Mouse (Mus musculus) mouse embryonic stem cell (cell line): ENCODE measurements around the gene Rimbp2.

Source experiments
- in situ Hi-C, 2 experiments: fragments of 300-500 bp; cut with MboI; formaldehyde crosslinking; loops; 1 replicate in 1 of 2; 3 replicates in 1 of 2; pipeline ENCODE4 v1.14.3; 2019 to 2020; ENCODE audit warnings: low sequenced_read_pairs in 2 of 2, low pct_unique_long_range_greater_than_20kb in 1 of 2, mixed read lengths in 1 of 2; ENCODE audit not compliant: unreplicated experiment in 1 of 2

Rimbp2 gene

DNA sequence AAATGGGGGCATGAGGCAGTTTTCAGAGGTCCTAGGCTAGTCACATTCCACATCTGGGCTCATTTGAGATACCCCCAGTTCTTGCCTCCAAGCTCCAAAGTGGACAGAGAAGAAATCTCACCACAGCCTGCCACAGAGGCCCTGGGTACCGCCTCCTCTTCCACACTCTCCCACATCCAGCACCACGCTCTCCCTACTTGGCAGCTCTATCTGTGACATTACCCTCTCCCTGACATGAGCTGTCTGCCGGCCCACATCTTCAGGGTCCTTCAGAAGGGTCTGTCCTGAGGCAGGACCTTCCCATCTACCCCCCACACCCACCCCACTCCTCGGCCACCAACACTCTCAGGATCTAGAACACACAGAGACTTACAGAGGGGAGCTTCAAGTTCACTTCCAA lies 1.8 kb downstream of the Rimbp2 start:
- in situ Hi-C loops, result loop anchor here in 1 of 2 experiments (25.0 kb wide), 1 partner anchor 139 kb away; no protein-coding TSS in a partner anchor

GRCm38 (mm10) chr5:128947093-128947492 lies 6.2 kb downstream of the Rimbp2 start:
- in situ Hi-C loops, result no loop called here

- in situ Hi-C loops, result no loop called here
Measured at GRCm38 (mm10) chr5:128940436-128940835, 12.8 kb downstream of the Rimbp2 start.

DNA sequence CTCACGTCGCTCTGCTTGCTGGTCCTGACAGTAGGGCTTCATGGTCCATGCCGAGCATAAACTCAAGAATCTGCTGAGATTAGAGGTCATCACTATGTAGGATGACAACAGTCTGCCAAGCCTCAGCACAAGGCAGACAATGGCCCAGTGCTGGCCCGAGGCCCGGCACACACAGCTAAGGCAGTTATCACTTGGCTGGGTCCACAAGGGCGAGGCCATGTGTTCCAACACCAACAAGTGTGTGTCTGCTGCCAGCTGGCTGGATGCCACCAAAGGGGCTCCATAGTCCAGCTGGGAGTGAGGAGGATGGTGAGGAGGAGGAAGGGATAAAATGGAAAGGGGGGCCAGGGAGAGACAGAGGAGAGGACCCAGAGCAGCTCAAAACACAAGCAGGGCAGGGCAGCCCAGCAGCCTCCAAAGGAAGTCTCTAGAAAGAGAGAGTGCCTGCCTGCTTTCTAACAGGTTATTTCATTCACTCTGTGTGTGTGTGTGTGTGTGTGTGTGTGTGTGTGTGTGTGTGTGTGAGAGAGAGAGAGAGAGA lies 17.9 kb downstream of the Rimbp2 start:
- in situ Hi-C loops, result loop anchor here in 1 of 2 experiments (10.0 kb wide), 1 partner anchor 111 kb away; no protein-coding TSS in a partner anchor

GRCm38 (mm10) chr5:128932776-128933175 lies 20.5 kb downstream of the Rimbp2 start:
- in situ Hi-C loops, result loop anchor here in 1 of 2 experiments (10.0 kb wide), 1 partner anchor 108 kb away; no protein-coding TSS in a partner anchor

DNA sequence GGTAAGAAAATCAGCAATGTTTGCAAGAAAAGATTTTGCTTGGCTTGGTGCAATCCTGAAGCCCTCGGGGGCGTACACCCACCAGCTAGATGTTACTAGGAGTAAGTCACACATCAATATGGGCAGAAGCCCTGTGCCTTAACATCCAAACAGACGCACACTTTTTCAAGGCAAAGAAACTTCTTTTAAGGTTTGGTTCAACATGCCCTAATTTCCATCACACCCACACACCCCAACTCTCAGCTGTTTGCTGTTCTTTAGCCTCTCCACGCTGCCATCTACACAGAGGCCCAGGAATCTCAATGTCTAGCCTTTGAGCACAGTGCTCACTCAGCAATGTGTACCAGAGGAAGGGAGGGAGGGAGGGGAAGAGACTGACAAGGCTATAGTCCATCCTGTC lies 28.2 kb downstream of the Rimbp2 start:
- in situ Hi-C loops, result no loop called here

DNA sequence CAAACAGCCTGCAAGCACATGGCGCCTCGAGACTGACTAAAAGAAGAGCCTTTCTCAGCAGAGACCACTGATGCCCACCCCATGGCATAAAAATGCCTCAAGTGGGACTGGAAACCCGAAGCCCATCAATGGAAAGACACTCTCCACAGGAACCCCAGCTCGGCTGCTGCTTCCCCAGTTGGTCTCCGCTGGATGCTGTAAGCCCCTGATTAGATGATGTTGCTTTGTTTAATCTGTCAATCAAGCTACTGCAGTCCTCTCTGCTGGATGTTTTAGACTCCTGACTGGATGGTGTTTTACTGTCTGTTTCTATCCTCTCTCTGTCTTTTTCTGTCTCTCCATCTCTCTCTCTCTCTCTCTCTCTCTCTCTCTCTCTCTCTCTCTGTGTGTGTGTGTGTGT lies 33.2 kb downstream of the Rimbp2 start:
- in situ Hi-C loops, result no loop called here

- in situ Hi-C loops, result no loop called here
Measured at GRCm38 (mm10) chr5:128917116-128917959, 35.9 kb downstream of the Rimbp2 start.

- in situ Hi-C loops, result no loop called here
Measured at GRCm38 (mm10) chr5:128913820-128914219, 39.5 kb downstream of the Rimbp2 start.

DNA sequence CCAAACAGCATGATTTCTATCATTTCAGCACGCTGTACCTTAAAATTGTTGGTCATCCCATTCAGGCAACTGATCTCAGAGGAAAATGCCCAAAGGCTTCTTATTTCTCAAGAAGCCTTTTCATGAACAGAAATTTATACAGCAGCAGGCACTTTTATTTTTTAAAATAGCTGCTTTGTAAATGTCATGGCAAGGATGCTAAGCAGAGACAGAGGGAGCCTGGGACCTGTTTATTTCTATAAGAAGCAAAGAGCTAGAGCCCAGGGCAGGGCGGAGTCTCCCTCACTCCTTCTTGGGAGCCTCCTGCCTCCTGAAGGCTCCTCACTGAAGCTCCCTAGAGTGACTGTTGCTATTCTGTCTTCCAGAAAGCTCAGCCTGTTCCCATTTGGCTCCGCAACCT lies 40.9 kb downstream of the Rimbp2 start:
- in situ Hi-C loops, result no loop called here

GRCm38 (mm10) chr5:128911593-128911992 lies 41.7 kb downstream of the Rimbp2 start:
- in situ Hi-C loops, result no loop called here

DNA sequence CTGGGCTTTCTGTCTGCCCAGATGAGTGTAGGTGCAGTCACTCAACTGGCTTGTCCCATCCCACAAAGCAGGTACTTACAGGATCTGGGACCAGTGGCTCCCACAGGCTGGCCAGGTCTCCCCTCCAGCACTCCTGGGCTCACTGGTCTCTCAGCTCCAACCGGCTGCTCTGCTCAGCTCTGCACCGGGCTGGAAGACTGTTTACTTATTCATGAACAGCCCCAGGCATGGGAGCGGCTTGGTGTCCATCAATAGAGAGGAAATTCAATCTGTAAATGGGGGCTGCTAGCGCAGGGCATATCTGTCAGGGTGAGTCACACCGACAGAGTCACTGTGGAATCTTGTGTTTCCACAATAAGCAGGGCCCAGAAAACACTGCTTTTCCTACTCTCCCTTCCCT lies 49.2 kb downstream of the Rimbp2 start:
- in situ Hi-C loops, result no loop called here

GRCm38 (mm10) chr5:128903120-128903519 lies 50.2 kb downstream of the Rimbp2 start:
- in situ Hi-C loops, result no loop called here

DNA sequence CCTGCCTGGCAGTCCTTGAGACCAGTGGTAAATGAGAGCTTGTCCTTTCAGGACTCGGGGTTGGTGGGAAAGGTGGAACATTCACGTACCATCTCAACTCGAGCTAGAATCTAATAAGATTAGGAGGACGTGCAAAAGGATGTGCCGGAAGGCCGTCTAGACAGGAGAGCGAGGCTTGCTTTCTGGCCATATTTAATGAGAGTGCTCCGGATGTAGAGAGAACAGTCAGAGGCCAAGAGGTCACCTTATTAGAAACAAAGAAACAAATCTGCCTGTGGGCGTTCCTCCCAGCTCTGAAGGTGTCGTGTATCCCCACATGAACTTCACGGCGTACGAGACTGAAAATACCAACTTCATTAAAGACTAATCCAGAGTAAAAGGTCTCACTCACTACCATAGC lies 53.3 kb downstream of the Rimbp2 start:
- in situ Hi-C loops, result no loop called here

DNA sequence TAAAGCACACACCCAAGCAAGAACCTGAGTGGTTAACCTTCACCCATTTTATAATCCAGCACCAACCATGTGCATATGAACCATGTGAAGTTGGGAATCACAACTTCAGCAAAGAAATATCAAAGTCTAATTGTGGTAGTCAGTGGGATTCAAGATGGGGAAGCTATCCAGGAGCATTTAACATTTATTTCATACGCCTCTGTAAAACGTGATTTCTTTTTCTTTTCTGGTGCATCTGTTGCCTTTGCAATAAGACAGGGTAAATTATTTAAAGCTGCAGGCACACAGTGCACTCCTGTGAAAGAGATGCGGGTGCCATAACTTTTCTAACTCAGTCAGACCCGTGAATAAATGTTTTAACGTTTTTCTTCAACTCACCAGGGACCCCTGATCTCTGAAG lies 58.4 kb downstream of the Rimbp2 start:
- in situ Hi-C loops, result no loop called here

DNA sequence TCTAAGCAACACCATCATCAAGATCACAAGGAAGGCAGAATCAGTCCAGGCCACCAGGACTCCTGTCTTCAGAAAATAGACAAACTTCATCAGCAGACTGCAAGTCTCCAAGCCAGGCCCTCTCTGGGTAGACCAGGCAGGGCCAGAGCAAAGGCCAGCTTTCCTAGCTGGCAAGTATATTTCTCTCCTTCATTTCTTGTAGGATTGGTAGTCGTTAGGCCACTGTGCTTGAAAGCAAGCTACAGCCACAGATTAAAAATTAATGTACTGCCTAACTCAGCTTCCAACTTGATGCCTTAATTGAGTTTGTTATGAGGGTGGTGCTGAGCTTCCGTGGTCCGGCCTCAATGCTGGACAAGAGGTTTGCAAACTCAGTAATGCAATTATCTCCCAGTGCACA lies 65.7 kb downstream of the Rimbp2 start:
- in situ Hi-C loops, result no loop called here

DNA sequence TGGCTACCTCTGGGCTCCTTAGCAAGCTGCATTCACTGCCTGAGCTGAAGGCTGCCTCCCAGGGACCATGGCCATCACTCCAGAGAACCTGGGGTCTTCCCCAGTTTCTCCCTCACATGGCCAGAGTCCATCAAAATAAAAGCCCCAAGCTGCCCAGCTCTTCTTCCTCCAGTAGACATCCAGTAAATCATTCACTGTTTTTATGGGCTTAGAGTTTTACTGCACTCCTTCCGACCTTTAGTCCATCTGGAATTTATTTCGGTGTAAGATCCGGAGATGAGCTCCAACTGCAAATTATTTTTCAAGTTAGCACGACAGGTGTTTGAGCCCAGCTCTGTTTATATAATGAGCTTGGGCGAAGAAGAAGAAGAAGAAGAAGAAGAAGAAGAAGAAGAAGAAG lies 69.0 kb downstream of the Rimbp2 start:
- in situ Hi-C loops, result no loop called here

GRCm38 (mm10) chr5:128879092-128879491 lies 74.2 kb downstream of the Rimbp2 start:
- in situ Hi-C loops, result no loop called here

- in situ Hi-C loops, result no loop called here
Measured at GRCm38 (mm10) chr5:128877425-128878035, 75.8 kb downstream of the Rimbp2 start.

GRCm38 (mm10) chr5:128871706-128872105 lies 81.6 kb downstream of the Rimbp2 start:
- in situ Hi-C loops, result no loop called here
